Mouse (Mus musculus) bone marrow macrophage, adult 2 months (primary cell): ENCODE measurements around the gene Rxfp2.

ENCODE experiments used
- CTCF ChIP-seq: IDR thresholded peaks from 2 replicates; pipeline ENCODE4 v1.5.1; 2012; ENCODE audit warnings: low read depth, mild to moderate bottlenecking, low read length, moderate library complexity
- POLR2A ChIP-seq: IDR thresholded peaks from 2 replicates; pipeline ENCODE4 v1.6.1; 2012; ENCODE audit warnings: mild to moderate bottlenecking, low read depth, low read length, borderline replicate concordance

DNA sequence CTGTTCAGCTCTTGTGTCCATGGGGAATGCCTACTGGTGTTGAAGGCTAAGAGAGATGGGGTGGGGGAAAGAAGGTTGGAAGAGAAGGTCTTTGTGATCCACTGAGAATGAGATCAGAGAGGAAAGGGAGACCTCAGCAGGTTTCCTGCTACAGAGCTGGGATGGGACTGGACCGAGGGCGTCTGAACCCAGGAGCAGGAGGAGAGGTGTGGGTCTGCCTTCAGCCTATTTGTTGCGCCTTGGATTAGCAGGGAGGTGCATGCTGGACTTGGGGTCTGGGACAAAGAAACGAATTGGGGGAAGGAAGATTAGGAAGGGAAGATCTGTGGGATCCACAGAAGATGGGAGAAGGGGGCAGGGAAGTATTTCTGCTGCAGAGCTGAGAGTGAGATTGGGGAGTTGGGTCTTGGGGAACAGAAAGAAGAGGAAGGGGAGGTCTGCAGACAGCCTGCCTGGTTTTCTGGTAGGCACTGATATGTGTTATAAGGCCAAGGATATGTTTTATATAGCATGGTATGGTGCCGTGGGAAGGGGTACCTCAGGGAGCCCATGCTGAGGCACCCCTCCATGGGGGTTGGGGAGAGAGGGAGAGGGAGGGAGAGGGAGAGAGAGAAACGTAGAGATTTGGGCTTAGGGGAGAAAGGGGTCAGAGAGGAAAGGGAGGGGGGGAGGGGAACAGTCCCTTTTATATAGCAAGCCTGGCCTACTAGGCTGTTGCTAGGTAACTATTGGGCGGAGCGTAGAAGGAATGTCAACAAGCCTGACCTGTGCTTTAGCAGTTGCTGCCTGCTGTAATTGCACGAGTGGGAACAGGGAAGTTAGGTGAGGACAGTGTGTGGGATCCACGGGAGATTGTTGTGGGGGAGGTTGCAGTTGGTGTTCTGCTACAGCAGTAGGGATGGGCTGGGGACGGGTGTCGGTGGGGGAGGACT lies 61.7 kb downstream of the Rxfp2 start:
- TF ChIP-seq CTCF (no peak), POLR2A (no peak)
